Mouse (Mus musculus) MEL (cell line): ENCODE data around the gene Fam76a.

ENCODE experiments used
- CHD2 ChIP-seq: IDR thresholded peaks from 2 replicates; pipeline ENCODE4 v1.6.1; 2011; ENCODE audit warnings: low read length, improper control_type of control experiment
- CTCF ChIP-seq, 3 experiments: IDR thresholded peaks in 2 of 3; conservative IDR thresholded peaks in 1 of 3; 2 replicates each; pipeline ENCODE4 v1.5.1; 2011 to 2012; ENCODE audit warnings: low read length in 3 of 3, low read depth in 2 of 3, mild to moderate bottlenecking in 2 of 3, improper control_type of control experiment in 1 of 3, inconsistent platforms in 1 of 3, mixed read lengths in 1 of 3, moderate library complexity in 1 of 3; ENCODE audit not compliant: control insufficient read depth in 1 of 3, insufficient read depth in 1 of 3, poor library complexity in 1 of 3, severe bottlenecking in 1 of 3
- ELF1 ChIP-seq: IDR thresholded peaks from 2 replicates; pipeline ENCODE4 v1.6.1; 2014; ENCODE audit warnings: low read depth, mild to moderate bottlenecking, inconsistent platforms, low read length, improper control_type of control experiment, moderate library complexity
- EP300 ChIP-seq, 2 experiments: IDR thresholded peaks; 2 replicates each; pipeline ENCODE4 v1.6.1; 2011; ENCODE audit warnings: improper control_type of control experiment in 2 of 2, low read length in 2 of 2, low read depth in 1 of 2, mild to moderate bottlenecking in 1 of 2
- HCFC1 ChIP-seq: IDR thresholded peaks from 2 replicates; pipeline ENCODE4 v1.6.1; 2012; ENCODE audit warnings: low read depth, mild to moderate bottlenecking, inconsistent platforms, low read length, improper control_type of control experiment, moderate library complexity
- MAX ChIP-seq: IDR thresholded peaks from 2 replicates; pipeline ENCODE4 v1.6.1; 2011; ENCODE audit warnings: low read length, improper control_type of control experiment
- MAZ ChIP-seq: IDR thresholded peaks from 2 replicates; pipeline ENCODE4 v1.6.1; 2012; ENCODE audit warnings: low read depth, mild to moderate bottlenecking, inconsistent platforms, low read length, improper control_type of control experiment
- MEF2A ChIP-seq: IDR thresholded peaks from 2 replicates; pipeline ENCODE4 v1.6.1; 2014; ENCODE audit warnings: low read depth, mild to moderate bottlenecking, inconsistent platforms, low read length, improper control_type of control experiment; ENCODE audit not compliant: poor library complexity, insufficient replicate concordance, severe bottlenecking; ENCODE audit errors: extremely low read depth
- POLR2A ChIP-seq, 2 experiments: IDR thresholded peaks; 2 replicates each; pipeline ENCODE4 v1.6.1; 2011 to 2012; ENCODE audit warnings: low read length in 2 of 2, mild to moderate bottlenecking in 2 of 2, control low read depth in 1 of 2, improper control_type of control experiment in 1 of 2, low read depth in 1 of 2, moderate library complexity in 1 of 2; ENCODE audit not compliant: control insufficient read depth in 1 of 2, insufficient read depth in 1 of 2, poor library complexity in 1 of 2
- SIN3A ChIP-seq: IDR thresholded peaks from 2 replicates; pipeline ENCODE4 v1.6.1; 2012; ENCODE audit warnings: low read length, improper control_type of control experiment, inconsistent platforms
- SMC3 ChIP-seq: IDR thresholded peaks from 2 replicates; pipeline ENCODE4 v1.6.1; 2011; ENCODE audit warnings: low read depth, low read length, improper control_type of control experiment
- USF1 ChIP-seq: IDR thresholded peaks from 2 replicates; pipeline ENCODE4 v1.6.1; 2014; ENCODE audit warnings: low read depth, mild to moderate bottlenecking, inconsistent platforms, low read length, improper control_type of control experiment, moderate library complexity
- ZMIZ1 ChIP-seq: IDR thresholded peaks from 2 replicates; pipeline ENCODE4 v1.6.1; 2012; ENCODE audit warnings: low read depth, mild to moderate bottlenecking, inconsistent platforms, low read length, improper control_type of control experiment, moderate library complexity
- ZNF384 ChIP-seq: IDR thresholded peaks from 2 replicates; pipeline ENCODE4 v1.6.1; 2012; ENCODE audit warnings: low read depth, mild to moderate bottlenecking, inconsistent platforms, low read length, improper control_type of control experiment

DNA sequence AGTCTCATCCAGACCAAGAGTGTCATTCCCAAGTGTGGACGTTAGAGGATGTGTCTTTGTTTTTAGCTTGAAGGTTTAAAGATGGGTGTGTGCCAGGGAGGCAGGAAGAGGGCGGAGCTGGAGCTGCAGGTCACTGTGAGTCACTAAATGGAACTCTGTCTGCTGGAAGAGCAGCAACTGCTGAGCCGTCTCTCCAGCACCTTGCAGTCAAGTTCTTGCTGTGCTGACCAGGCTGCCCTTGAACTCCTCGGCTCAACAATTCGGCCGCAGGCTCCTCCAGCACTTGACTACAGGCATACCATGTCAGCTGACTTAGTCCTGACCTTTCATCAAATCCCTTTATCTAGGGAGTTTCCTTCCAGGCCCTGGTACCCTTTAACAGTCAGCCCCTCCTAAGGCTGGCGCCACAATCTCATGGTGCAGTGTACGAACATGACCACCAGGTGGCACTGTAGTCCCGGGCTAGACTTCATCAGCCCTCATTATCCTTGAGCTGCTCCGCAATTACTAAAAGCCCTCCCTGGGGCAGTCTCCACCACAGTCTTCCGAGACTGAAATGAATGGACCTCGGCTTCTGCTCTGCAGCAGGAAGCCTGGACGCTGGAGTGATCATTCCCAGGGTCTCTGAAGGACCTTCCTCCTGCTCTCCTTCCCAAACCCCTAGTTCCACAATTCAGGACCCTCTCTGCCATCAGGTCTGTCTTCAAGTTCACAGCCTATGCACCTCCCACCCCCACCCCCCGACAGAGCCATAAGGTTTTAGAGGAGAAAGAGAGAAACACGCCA, 23.1 kb upstream of the Fam76a start:
- TF ChIP-seq CTCF (IDR thresholded peaks at IDR 0.05 in 2 of 3, conservative IDR thresholded peaks at IDR 0.05 in 1 of 3; ENCODE audit: control insufficient read depth in 1 of 3, insufficient read depth in 1 of 3, low read depth in 2 of 3, low read length in 3 of 3, poor library complexity in 1 of 3, severe bottlenecking in 1 of 3) (peak; percentile 92 to 96 (median 94)), ELF1 (no peak), MAZ (peak; percentile 49; the same call in 1 of the 2 replicates), USF1 (no peak), MAX (no peak), ZNF384 (no peak), POLR2A (IDR thresholded peaks at IDR 0.05; ENCODE audit: control insufficient read depth in 1 of 2, insufficient read depth in 1 of 2, low read depth in 1 of 2, low read length in 2 of 2, poor library complexity in 1 of 2) (peak in 1 of 2 experiments; percentile 42; a peak in 1 of 4 replicates), ZMIZ1 (no peak), SIN3A (no peak; the same call in 1 of the 2 replicates), EP300 (IDR thresholded peaks at IDR 0.05; ENCODE audit: low read depth in 1 of 2, low read length in 2 of 2) (no peak), MEF2A (no peak), SMC3 (peak; percentile 95), HCFC1 (0 out of 2 replicates have a peak, but pooled peaks have one; percentile 18), CHD2 (no peak)
